Mouse (Mus musculus) retina, postnatal 1 day (tissue): ENCODE measurements at regions not wholly inside any gene's neighbourhood (a gene's known extent, or its start where the extent isn't known, plus 50 kb on each side); places are given as distances from the start of the nearest gene placed in this dataset.
A peak's percentile ranks its signal among the peaks of the same experiment; 100 is the strongest.
"Not testable (repeated sequence)": the region's sequence is repeated elsewhere in the genome, so short reads cannot be mapped to it uniquely, and the experiment has no call there.

Experiments
- DNase-seq: peaks from one replicate; pipeline ENCODE4 v3.0.0-alpha.2; 2012

DNA sequence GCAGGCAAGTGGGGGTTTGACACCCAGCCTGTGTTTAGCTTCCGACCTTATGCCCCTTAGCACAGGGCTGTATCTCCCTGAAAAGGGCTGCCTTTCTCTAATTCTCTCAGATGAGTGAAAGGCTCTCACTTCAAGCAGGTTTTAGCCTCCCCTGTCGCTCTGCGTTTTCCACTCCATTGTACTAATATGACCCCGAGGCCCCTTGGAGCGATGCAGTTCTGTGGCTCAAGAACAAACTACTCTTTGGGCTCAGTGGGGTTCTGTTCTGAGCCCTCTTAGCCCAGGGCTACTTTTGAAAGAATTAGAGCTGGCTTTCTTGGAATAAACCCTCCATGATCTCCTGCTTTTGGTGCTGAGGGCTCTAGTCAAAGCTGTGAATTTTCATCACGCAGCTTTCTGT, 53.4 kb upstream of the Castor2 start:
- DNase-seq: peak; percentile 57

GRCm38 (mm10) chr5:134042938-134043337, 56.6 kb upstream of the Castor2 start:
- not testable (repeated sequence) for DNase-seq

DNA sequence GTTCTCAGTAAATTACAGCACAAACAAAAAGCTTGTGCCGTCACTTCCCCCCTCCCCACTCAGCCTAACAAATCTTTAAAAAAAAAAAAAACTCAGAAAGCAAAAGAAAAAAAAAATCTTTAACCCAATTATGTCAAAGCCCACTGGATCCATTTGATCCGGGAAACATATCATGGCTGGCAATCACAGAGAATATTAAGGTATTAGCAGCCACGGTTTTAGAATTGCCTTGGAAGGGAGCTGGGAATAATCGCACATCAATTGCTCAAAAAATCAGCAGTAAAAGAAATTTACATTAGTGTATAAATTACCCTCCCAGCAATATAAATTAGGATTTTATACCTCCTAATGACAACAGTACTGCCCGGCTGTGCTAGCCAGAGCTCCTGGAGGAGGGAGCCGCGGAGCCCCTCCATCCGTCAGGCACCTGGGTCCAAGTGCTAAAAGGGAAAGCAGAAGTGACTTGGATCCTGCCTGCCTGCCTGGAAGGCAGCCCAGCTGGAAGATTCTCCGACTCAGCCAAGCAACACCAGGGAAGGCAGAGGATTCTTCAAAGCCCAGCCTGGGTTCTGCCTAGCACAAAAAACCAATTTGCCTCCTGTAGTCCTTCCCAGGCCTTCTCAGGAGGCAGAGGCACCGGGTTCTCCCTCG, 72.1 kb upstream of the Castor2 start:
- DNase-seq: no peak

DNA sequence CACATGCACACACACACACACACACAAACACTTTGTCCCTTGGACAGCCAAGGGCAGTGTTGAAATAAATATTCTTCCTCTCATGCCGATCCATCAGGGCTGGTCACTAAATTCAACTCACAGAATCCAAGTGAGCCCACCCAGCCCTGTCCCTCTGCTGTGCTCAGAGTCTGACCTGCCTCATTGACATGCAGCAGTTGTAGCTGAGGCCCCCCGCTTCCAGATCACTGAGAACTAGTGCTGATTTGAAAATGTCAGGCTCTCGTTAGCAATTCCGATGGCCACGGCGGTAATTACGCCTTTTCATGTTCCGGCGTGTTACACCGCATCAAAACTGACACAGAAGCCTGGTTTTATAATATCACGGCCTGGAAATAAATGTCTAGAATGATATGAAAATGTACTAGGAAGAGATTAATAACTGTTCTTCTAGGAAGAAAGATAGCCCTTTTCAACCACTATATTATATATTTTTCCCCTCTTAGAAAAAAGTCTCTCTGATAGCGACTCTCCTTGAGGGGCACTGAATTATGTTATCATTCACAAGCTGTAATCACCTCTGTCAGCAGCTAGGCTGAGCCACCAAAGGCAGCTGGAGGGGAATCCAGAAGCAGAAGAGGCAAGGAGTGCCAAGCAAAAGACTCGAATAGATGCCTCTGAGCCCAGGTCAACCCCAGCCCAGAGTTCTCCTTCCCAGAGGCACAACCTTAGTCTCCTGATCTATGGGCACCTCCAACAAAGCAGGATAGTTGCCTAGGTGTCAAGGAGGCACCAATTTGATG, 79.7 kb upstream of the Castor2 start:
- peak; percentile 40 for DNase-seq

DNA sequence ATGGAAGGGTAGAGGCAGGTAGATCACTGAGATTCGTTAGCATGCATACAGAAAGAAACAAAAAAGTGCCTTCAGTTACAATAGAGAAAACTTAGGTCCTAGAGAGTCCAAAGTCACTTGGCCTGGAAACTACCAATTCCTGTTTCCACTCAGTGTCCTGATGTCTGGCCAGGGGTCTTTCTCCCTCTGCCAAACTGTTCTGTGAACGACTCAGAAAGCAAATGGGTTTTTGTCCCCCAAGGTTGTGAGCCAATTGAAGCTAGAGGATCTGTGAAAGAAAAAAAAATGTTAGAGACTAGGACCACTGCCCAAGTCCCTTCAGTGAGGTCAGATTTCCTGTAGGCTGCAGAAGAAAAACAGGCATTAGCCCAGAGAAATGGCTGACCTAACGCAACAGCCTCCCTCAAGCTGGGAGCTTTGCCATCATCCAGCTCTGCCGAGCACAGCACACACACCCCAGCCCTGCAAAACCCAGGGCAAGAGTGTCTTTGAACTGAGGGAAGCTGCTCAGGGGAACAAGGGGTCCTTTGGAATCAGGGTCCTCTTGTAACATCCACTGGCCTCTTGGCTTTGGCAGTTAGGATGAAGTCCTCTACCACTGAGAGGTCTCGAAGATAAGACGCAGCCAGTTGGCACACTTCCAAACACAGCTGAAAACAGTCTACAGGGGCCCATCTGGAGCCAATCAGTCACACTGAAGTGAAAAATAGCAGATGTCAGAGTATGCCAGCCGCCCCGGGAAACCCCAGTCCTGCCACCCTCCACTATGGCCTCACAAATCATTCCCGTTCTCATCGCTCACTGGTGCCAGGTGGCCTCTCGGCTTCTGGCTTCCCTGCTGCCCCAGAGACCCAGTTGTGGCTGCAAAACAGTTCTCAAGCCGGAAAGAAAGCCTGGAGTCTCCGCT, 85.0 kb upstream of the Castor2 start:
- peak; percentile 89 for DNase-seq

- DNase-seq: no peak
Measured at GRCm38 (mm10) chr5:134013206-134013605, 86.3 kb upstream of the Castor2 start.

DNA sequence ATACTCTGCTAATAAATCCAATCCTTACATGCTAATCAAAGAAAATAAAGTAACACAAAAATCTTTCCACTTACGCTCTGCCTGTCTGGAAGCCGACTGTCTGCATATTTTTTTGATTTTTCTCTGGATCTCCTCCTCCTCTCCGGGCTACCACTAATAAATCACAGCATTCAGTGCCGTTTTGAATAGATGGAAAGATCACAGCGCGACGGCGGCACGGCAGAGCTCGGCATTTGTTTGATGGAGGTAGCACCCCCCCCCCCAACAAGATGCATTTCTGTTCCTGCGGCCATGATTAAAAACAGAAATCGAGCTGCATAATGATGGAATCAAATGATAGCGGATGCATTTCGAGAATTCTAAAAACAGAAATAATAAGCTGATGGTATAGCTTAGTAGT, 89.7 kb upstream of the Castor2 start:
- DNase-seq: no peak

GRCm38 (mm10) chr5:134007127-134007771, 92.3 kb upstream of the Castor2 start:
- DNase-seq: no peak

DNA sequence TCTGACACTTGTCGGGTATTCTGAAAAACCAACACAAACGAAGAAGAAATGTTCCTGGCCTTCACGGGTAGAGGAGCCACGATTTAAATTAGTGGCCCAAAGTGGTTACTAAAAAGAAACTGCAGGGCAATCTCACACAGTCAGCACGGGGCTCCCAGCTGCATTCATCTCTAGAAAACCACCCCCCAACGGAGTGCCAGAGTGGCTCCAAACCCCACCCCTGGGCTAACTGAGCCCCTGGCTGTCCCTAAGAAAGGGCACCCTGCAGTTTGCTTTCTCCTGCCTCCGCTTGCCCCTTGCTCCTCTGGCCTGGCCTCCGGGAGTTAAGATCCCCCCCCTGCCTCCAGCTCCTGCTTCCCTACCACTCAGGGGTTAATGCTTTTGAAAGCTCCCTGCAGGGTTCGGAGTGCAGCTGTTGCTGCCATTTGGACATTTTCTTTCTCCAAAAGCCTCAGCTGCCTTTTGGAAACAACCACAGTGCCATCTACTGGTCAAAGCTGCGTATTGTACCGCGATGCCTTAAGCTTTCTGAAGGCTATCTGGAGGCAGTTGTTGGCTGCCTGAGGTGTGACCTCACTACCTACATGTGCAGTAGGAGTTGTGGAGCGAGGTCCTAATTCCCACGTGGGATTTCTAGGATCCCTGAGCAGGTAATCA, 92.9 kb upstream of the Castor2 start:
- DNase-seq: peak; percentile 96

DNA sequence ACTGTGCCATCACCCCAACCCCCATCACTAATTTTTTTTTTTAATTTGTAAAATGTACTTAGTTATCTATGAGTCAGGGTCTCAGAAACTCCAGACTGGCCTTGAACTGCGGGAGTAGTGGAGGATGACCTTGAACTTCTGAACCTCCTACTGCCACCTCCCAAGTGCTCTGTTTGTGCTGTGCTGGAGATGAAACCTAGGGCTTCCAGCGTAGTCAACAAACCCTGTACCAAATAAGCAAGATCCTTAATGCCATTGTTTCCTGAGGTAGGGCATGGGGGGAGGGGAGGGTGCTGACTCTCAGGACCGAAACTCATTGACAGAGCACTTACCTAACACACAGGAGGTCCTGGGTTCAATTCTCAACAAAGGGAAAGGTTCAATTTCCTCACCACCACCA, 93.5 kb upstream of the Castor2 start:
- DNase-seq: no peak

DNA sequence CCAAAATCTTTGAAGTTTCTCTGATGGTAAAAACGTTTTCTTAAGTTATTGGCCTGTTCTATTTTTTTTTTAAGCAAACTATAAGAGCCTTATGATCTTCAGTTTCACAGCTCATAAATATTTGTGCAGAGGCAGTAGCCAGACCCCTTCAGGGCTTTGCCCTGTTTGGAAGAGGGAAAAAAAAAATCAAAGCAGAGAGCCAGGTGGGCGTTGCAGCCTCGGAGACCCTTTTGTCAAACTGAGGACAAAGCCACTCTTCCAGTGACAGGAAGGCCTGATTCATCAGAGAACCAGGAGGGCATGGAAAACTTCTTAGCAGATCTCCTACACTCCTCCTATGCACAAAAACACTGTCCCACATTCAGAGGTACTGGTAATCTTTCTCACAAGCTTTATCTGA, 99.4 kb upstream of the Castor2 start:
- DNase-seq: no peak

- DNase-seq: no peak
Measured at GRCm38 (mm10) chr5:133999698-134000097, 99.8 kb upstream of the Castor2 start.

GRCm38 (mm10) chr5:133991994-133992393, 107.5 kb upstream of the Castor2 start:
- DNase-seq: peak; percentile 91

- peak; percentile 92 for DNase-seq
Measured at GRCm38 (mm10) chr5:133991556-133991955, 108.0 kb upstream of the Castor2 start.

- DNase-seq: peak; percentile 97
Measured at GRCm38 (mm10) chr5:133983249-133983966, 116.1 kb upstream of the Castor2 start.

DNA sequence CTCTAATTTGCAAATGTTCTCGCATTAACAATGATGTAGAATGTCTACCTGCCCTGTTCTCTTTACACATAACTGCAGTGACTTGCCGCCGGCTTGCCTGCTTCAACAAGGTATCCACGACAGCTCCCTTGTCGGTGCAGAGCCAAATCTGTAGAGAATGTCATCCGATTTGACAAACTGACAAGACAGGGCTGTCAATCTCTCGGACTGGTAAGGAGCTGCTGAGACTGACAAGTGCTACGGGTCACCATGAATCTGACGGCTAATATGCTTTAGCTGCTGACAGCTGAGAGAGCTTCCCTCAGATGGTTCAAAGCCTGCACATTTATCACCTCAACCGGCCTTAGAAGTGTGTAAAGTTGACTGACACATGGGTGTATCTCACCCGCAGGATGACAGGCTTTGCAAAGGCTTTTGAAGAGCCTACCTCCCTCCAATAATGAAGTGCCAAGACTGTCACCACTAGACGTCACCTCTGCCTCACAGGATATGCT, 129.0 kb upstream of the Castor2 start:
- no peak for DNase-seq

DNA sequence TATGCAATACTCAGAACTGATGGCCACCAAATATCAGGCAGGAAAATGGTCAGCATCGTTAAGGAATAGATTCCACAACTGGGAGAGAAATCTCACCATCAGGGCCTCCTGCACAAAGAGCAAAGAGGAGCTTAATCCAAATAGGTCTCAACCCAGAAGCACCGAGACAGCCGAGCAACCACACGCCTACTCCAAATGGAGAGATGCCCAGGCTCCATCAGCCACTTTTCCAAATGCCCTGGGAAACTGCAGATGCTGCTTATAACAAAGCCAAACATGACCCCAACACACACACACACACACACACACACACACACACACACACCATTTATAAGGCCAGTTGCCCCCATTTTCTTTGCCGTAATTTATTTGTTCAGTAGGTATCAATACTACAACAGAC, 136.2 kb upstream of the Castor2 start:
- DNase-seq: no peak

DNA sequence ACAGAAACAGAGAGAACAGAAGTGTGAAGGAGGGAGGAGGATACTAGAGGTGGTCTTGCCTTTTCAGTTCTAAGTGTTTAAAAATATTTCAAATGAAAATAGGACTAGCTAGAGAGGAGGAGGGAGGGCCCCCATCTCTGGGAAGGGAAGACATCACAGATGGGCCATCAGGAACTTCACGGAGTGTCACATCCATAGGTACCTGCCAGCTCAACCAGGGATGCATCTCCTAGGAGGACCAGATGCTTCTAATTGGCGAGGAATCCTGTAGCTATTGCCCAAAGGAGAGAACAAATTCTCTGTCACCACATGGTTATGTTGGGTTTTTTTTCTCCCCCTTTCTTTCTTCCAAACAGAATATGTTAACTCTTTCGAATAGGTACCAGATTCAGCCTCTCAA, 158.7 kb upstream of the Castor2 start:
- DNase-seq: no peak

GRCm38 (mm10) chr5:133940030-133940429, 159.5 kb upstream of the Castor2 start:
- peak; percentile 20 for DNase-seq

- DNase-seq: no peak
Measured at GRCm38 (mm10) chr5:133937967-133938918, 161.3 kb upstream of the Castor2 start.
